ENCODE assay signal across 8 mouse cellular contexts in the genomic region with DNA sequence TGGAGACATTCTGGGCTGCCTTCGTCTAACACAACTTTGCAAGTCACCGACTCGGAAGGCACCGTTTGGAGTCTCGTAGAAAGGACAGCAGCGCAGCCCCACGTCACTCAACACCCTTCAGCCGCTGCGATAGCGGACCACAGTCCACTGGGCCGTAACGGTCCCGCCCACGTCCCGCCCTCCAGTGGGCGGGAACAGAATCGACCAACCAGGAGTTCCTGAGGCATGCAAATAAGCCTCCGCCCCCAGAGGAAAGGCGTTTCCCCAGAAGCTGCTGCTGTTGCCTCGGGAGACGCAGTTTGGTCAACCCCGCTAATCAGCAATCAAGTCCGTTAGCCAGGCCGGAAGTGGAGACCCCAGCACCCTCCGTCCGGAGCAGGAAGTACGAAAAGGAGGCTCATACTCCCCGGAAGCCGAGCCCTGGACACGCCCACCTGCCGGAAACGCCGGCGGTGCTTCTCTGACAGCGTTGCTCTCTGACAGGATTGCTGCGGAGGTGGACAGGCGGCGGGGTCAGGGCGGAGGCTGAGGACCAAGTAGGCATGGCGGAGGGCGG. TPM values are rescaled to one million over a fixed set of nuclear protein-coding genes. Genes with fewer than 3 reads are reported as not detected.
DNase-seq lines count a peak whose midpoint lies in the region; ATAC-seq lines count a peak whose summit lies in the region.

A gene (plus strand): TSS at position 274 of the 556 bp plus-strand sequence.

- ATAC-seq in CD4-positive, CD25-positive, alpha-beta regulatory T cell, adult 4 months: peak; percentile 90
- peak; percentile 92 for ATAC-seq in heart, embryonic 14.5 days (ENCODE audit: insufficient number of reproducible peaks, insufficient read depth, low FRiP score, low read depth)
- peak; percentile 88 for ATAC-seq in liver, embryonic 13.5 days (ENCODE audit: low read depth)
- ATAC-seq in stomach, embryonic 16.5 days (ENCODE audit: insufficient read depth, low FRiP score): peak; percentile 97

- no peaks in the 10 kb centered on the region for H3K9me3 ChIP-seq in heart, embryonic 14.5 days (ENCODE audit: control insufficient read depth, low read length)
- no peaks in the 10 kb centered on the region for H3K9me3 ChIP-seq in liver, embryonic 13.5 days (replicated peaks)
- no peaks in the 10 kb centered on the region for H3K9me3 ChIP-seq in stomach, embryonic 16.5 days (replicated peaks; ENCODE audit: control insufficient read depth, low read length)

- 1% methylated on average over 41 of the region's 41 CpGs for WGBS in heart, embryonic 14.5 days
- WGBS in liver, embryonic 13.5 days (ENCODE audit: insufficient replicate concordance): under 1% methylated on average over 41 of the region's 41 CpGs
- under 1% methylated on average over 41 of the region's 41 CpGs for WGBS in stomach, embryonic 16.5 days

- peak within 1 kb of the TSS; percentile 81 for H3K9ac ChIP-seq in heart, embryonic 14.5 days (ENCODE audit: low read length)
- H3K9ac ChIP-seq in liver, embryonic 13.5 days: peak within 1 kb of the TSS; percentile 95
- H3K9ac ChIP-seq in stomach, embryonic 16.5 days (ENCODE audit: low read length): peak within 1 kb of the TSS; percentile 87

- H3K27me3 ChIP-seq in heart, embryonic 14.5 days (ENCODE audit: control insufficient read depth, insufficient read depth, low read length): no peaks in the 10 kb centered on the region; the same call in none of the 2 replicates
- H3K27me3 ChIP-seq in liver, embryonic 13.5 days: no peaks in the 10 kb centered on the region
- H3K27me3 ChIP-seq in stomach, embryonic 16.5 days (ENCODE audit: control insufficient read depth, insufficient read depth, low read length): peaks cover 12% of the 10 kb centered on the region

- peak within 1 kb of the TSS; percentile 80 for H3K4me2 ChIP-seq in heart, embryonic 14.5 days (ENCODE audit: low read length)
- peak within 1 kb of the TSS; percentile 96 for H3K4me2 ChIP-seq in liver, embryonic 13.5 days
- H3K4me2 ChIP-seq in stomach, embryonic 16.5 days (ENCODE audit: low read depth, low read length): peak within 1 kb of the TSS; percentile 98

- peaks cover 9% of the 10 kb centered on the region for H3K36me3 ChIP-seq in heart, embryonic 14.5 days (ENCODE audit: control insufficient read depth, insufficient read depth, low read length)
- peaks cover 14% of the 10 kb centered on the region for H3K36me3 ChIP-seq in liver, embryonic 13.5 days
- no peaks in the 10 kb centered on the region for H3K36me3 ChIP-seq in stomach, embryonic 16.5 days (ENCODE audit: control insufficient read depth, insufficient read depth, low read length)

- peak within 1 kb of the TSS; percentile 74 to 89 for H3K4me3 ChIP-seq in heart, embryonic 14.5 days (ENCODE audit: control insufficient read depth in 1 of 2, insufficient read depth in 1 of 2, low read depth in 1 of 2, low read length in 2 of 2)
- peak within 1 kb of the TSS; percentile 85 for H3K4me3 ChIP-seq in liver, embryonic 13.5 days (replicated peaks)
- peak within 1 kb of the TSS; percentile 95 for H3K4me3 ChIP-seq in stomach, embryonic 16.5 days (replicated peaks; ENCODE audit: low read length)

- DNase-seq in c-Kit-negative CD71-positive TER-119-positive erythroid progenitor cells, embryonic 14.5 days (ENCODE audit: low read depth, low spot score): peak; percentile 98
- peak; percentile 98 for DNase-seq in fibroblast of lung, adult 2 months (ENCODE audit: low read depth)
- DNase-seq in kidney, postnatal 14 days: peak; percentile 97
- peak; percentile 95 for DNase-seq in liver, embryonic 13.5 days
- peak; percentile 95 for DNase-seq in neural tube, embryonic 10.5 days (ENCODE audit: extremely low spot score, low spot score)

- H3K4me1 ChIP-seq in heart, embryonic 14.5 days (ENCODE audit: control insufficient read depth in 2 of 2, insufficient read depth in 2 of 2, low read length in 2 of 2): peaks cover 11 to 12% of the 10 kb centered on the region in 2 experiments
- peaks cover 84% of the 10 kb centered on the region for H3K4me1 ChIP-seq in liver, embryonic 13.5 days (replicated peaks)
- H3K4me1 ChIP-seq in stomach, embryonic 16.5 days (ENCODE audit: control insufficient read depth, insufficient read depth, low read length): peaks cover 13% of the 10 kb centered on the region

- peak within 1 kb of the TSS; percentile 44 to 49; a peak in 3 of 4 replicates for H3K27ac ChIP-seq in heart, embryonic 14.5 days (replicated peaks in 1 of 2; ENCODE audit: control insufficient read depth in 1 of 2, insufficient read depth in 1 of 2, low read depth in 2 of 2, low read length in 2 of 2)
- H3K27ac ChIP-seq in liver, embryonic 13.5 days: peak within 1 kb of the TSS; percentile 99
- H3K27ac ChIP-seq in stomach, embryonic 16.5 days (ENCODE audit: low read length): peak within 1 kb of the TSS; percentile 38; the same call in 1 of the 2 replicates

RNA-seq across cellular contexts. Expression of the gene that starts here (rescaled TPM):
- 1 to 10 TPM; 2.6 to 3.6 TPM for polyA plus RNA-seq in CD4-positive, CD25-positive, alpha-beta regulatory T cell, adult 4 months (2017; shearing (Covaris generic))
- 5.7 and 7.5 TPM in 2 replicates for polyA plus RNA-seq in heart, embryonic 14.5 days (2014; fragmentation: Nextera tagmentation; extraction: Ambion mirVana)
- polyA plus RNA-seq in liver, embryonic 13.5 days (2015; fragmentation: Nextera tagmentation; extraction: Ambion mirVana): 12.3 and 13.8 TPM in 2 replicates
- 3.8 and 5.2 TPM in 2 replicates for polyA plus RNA-seq in stomach, embryonic 16.5 days (2015; fragmentation: Nextera tagmentation; extraction: Ambion mirVana)

Comparison
In these comparisons a context has a peak if more than half of its experiments do, and no peak if none do; other contexts are left out.
1. Peak in every context shown above with its lines: DNase-seq, ATAC-seq, H3K4me3 ChIP-seq and H3K27ac ChIP-seq.
2. H3K27ac ChIP-seq: peak in every context shown above with its lines; median percentile 99 in liver, embryonic 13.5 days; 46 in heart, embryonic 14.5 days; 38 in stomach, embryonic 16.5 days.